Mouse (Mus musculus) layer of hippocampus, postnatal 14 days (tissue): ENCODE results near the gene Paxip1. TPM values are rescaled to one million over a fixed set of nuclear protein-coding genes. Genes with fewer than 3 reads are reported as not detected.

ENCODE experiments used
- DNase-seq, 2 experiments: peaks; one replicate each; pipeline ENCODE4 v3.0.0; 2021 to 2022; ENCODE audit warnings: low spot score in 2 of 2, mixed read lengths in 1 of 2
- long read RNA-seq, 2 experiments: library from polyadenylated mRNA; stranded (forward); transcript quantifications; one replicate each; pipeline ENCODE4 v2.0.0; 2021
- total RNA-seq, 2 experiments: library from RNA; stranded (reverse); gene quantifications; 2 replicates each; pipeline ENCODE4 v1.2.3; 2021

The Paxip1 gene
- 10 to 100 TPM; 51.9 to 54.8 TPM for total RNA-seq
- long read RNA-seq, experiment 1, full-length matches to known transcripts = 4 of 28 reads
- long read RNA-seq, experiment 1, partial matches to known transcripts = 6 of 28 reads
- long read RNA-seq, experiment 1, other reads (novel, unspliced or antisense) = 18 of 28 reads
- long read RNA-seq, experiment 2, full-length matches to known transcripts = 4 of 31 reads
- long read RNA-seq, experiment 2, partial matches to known transcripts = 3 of 31 reads
- long read RNA-seq, experiment 2, other reads (novel, unspliced or antisense) = 24 of 31 reads

- peak; percentile 96 to 99 for DNase-seq
Observed at GRCm38 (mm10) chr5:27791303-27792172, at the start of gene Paxip1. Paxip1 (minus strand) TSS chr5:27791691.

GRCm38 (mm10) chr5:27838061-27838460 is 46.6 kb upstream of the Paxip1 start:
- no peak for DNase-seq

- DNase-seq = no peak
Observed at GRCm38 (mm10) chr5:27835096-27835495, 43.6 kb upstream of the Paxip1 start.

- no peak for DNase-seq
Observed at GRCm38 (mm10) chr5:27827971-27828370, 36.5 kb upstream of the Paxip1 start.

GRCm38 (mm10) chr5:27821161-27821560 is 29.7 kb upstream of the Paxip1 start:
- DNase-seq = no peak

GRCm38 (mm10) chr5:27818840-27819672 is 27.6 kb upstream of the Paxip1 start:
- DNase-seq = no peak

GRCm38 (mm10) chr5:27814282-27814681 is 22.8 kb upstream of the Paxip1 start:
- no peak for DNase-seq

GRCm38 (mm10) chr5:27793923-27794322 is 2.4 kb upstream of the Paxip1 start:
- peak; percentile 52 to 63 for DNase-seq

- no peak for DNase-seq
Observed at GRCm38 (mm10) chr5:27792531-27793205, 1.2 kb upstream of the Paxip1 start.

GRCm38 (mm10) chr5:27792173-27792470 is 631 bp upstream of the Paxip1 start:
- DNase-seq = no peak

GRCm38 (mm10) chr5:27790910-27791288 is 592 bp downstream of the Paxip1 start:
- DNase-seq = peak; percentile 76 to 77

GRCm38 (mm10) chr5:27790086-27790909 is 1.2 kb downstream of the Paxip1 start:
- DNase-seq = no peak

- no peak for DNase-seq
Observed at GRCm38 (mm10) chr5:27789586-27789985, 1.9 kb downstream of the Paxip1 start.

GRCm38 (mm10) chr5:27783381-27783780 is 8.1 kb downstream of the Paxip1 start:
- no peak for DNase-seq

- DNase-seq = no peak
Observed at GRCm38 (mm10) chr5:27767948-27768347, 23.5 kb downstream of the Paxip1 start.

- DNase-seq = no peak
Observed at GRCm38 (mm10) chr5:27765780-27766179, 25.7 kb downstream of the Paxip1 start.

- DNase-seq = no peak
Observed at GRCm38 (mm10) chr5:27744944-27745343, 46.5 kb downstream of the Paxip1 start.

GRCm38 (mm10) chr5:27739216-27739615 is 52.3 kb downstream of the Paxip1 start:
- no peak for DNase-seq

- peak in 1 of 2 experiments; percentile 49 for DNase-seq
Observed at GRCm38 (mm10) chr5:27737168-27737567, 54.3 kb downstream of the Paxip1 start.

GRCm38 (mm10) chr5:27732288-27732868 is 59.1 kb downstream of the Paxip1 start:
- no peak for DNase-seq
